Mouse (Mus musculus): Measurements from ENCODE around the gene Inafm2. TPM values are rescaled to one million over a fixed set of nuclear protein-coding genes. Genes with fewer than 3 reads are reported as not detected.

Inafm2 gene
- polyA plus RNA-seq, 1 experiment from 2014 or later: 26.0 TPM

- Histone ChIP-seq H3K9me3 (replicated peaks; ENCODE audit: control insufficient read depth, low read length) (no peaks in the 10 kb centered on the region), H3K4me1 (ENCODE audit: control insufficient read depth, insufficient read depth, low read length) (peaks cover 36% of the 10 kb centered on the region), H3K4me2 (ENCODE audit: low read depth, low read length) (peak overlapping the region; percentile 1; the same call in 1 of the 2 replicates), H3K27me3 (ENCODE audit: control insufficient read depth, insufficient read depth, low read length) (0 out of 2 replicates have a peak, but pooled peaks cover 3% of the 10 kb centered on the region), H3K4me3 (replicated peaks; ENCODE audit: low read length) (no peak overlapping the region), H3K9ac (ENCODE audit: low read length) (no peak overlapping the region), H3K27ac (ENCODE audit: low read length) (peak overlapping the region; percentile 62; the same call in 1 of the 2 replicates), H3K36me3 (ENCODE audit: control insufficient read depth, insufficient read depth, low read length) (no peaks in the 10 kb centered on the region)
- peak; percentile 18; the same call in 1 of the 2 replicates for ATAC-seq (ENCODE audit: insufficient read depth, low FRiP score)
- 53% methylated on average over 10 of the region's 10 CpGs for WGBS
These were observed 3.9 kb downstream of the Inafm2 start for GRCm38 (mm10) chr2:118749341-118749884.

- WGBS: 76% methylated on average over 8 of the region's 8 CpGs
These were observed 4.9 kb downstream of the Inafm2 start for GRCm38 (mm10) chr2:118750476-118750875.

GRCm38 (mm10) chr2:118751896-118752791 is 6.6 kb downstream of the Inafm2 start:
- H3K27me3 ChIP-seq (ENCODE audit: control insufficient read depth, insufficient read depth, low read length): no peaks in the 10 kb centered on the region
- peak overlapping the region; percentile 88 for H3K27ac ChIP-seq (ENCODE audit: low read length)
- ATAC-seq (ENCODE audit: insufficient read depth, low FRiP score): peak; percentile 45; the same call in 1 of the 2 replicates
- no peaks in the 10 kb centered on the region for H3K36me3 ChIP-seq (ENCODE audit: control insufficient read depth, insufficient read depth, low read length)
- H3K9me3 ChIP-seq (replicated peaks; ENCODE audit: control insufficient read depth, low read length): no peaks in the 10 kb centered on the region
- peak overlapping the region; percentile 49 for H3K9ac ChIP-seq (ENCODE audit: low read length)
- peaks cover 31% of the 10 kb centered on the region for H3K4me1 ChIP-seq (ENCODE audit: control insufficient read depth, insufficient read depth, low read length)
- no peak overlapping the region for H3K4me2 ChIP-seq (ENCODE audit: low read depth, low read length)
- no peak overlapping the region for H3K4me3 ChIP-seq (replicated peaks; ENCODE audit: low read length)
- WGBS: 51% methylated on average over 16 of the region's 16 CpGs

More at GRCm38 (mm10) chr2:118750476-118750875, 4.9 kb downstream of the Inafm2 start:
- H3K4me3 ChIP-seq (replicated peaks; ENCODE audit: low read length): no peak overlapping the region
- ATAC-seq (ENCODE audit: insufficient read depth, low FRiP score): no peak
- no peak overlapping the region for H3K4me2 ChIP-seq (ENCODE audit: low read depth, low read length)
- no peaks in the 10 kb centered on the region for H3K36me3 ChIP-seq (ENCODE audit: control insufficient read depth, insufficient read depth, low read length)
- H3K9ac ChIP-seq (ENCODE audit: low read length): no peak overlapping the region; the same call in 1 of the 2 replicates
- peak overlapping the region; percentile 62; the same call in 1 of the 2 replicates for H3K27ac ChIP-seq (ENCODE audit: low read length)
- no peaks in the 10 kb centered on the region for H3K9me3 ChIP-seq (replicated peaks; ENCODE audit: control insufficient read depth, low read length)
- H3K4me1 ChIP-seq (ENCODE audit: control insufficient read depth, insufficient read depth, low read length): peaks cover 33% of the 10 kb centered on the region
- H3K27me3 ChIP-seq (ENCODE audit: control insufficient read depth, insufficient read depth, low read length): no peaks in the 10 kb centered on the region

- Histone ChIP-seq H3K9me3 (replicated peaks; ENCODE audit: control insufficient read depth, low read length) (no peaks in the 10 kb centered on the region), H3K36me3 (ENCODE audit: control insufficient read depth, insufficient read depth, low read length) (no peaks in the 10 kb centered on the region), H3K4me1 (ENCODE audit: control insufficient read depth, insufficient read depth, low read length) (peaks cover 25% of the 10 kb centered on the region), H3K9ac (ENCODE audit: low read length) (peak overlapping the region; percentile 49; the same call in 1 of the 2 replicates), H3K4me3 (replicated peaks; ENCODE audit: low read length) (no peak overlapping the region), H3K4me2 (ENCODE audit: low read depth, low read length) (no peak overlapping the region), H3K27ac (ENCODE audit: low read length) (peak overlapping the region; percentile 88), H3K27me3 (ENCODE audit: control insufficient read depth, insufficient read depth, low read length) (no peaks in the 10 kb centered on the region)
- no peak for ATAC-seq (ENCODE audit: insufficient read depth, low FRiP score)
- WGBS: 67% methylated on average over 4 of the region's 4 CpGs
These were observed 7.2 kb downstream of the Inafm2 start for GRCm38 (mm10) chr2:118752792-118753108.

GRCm38 (mm10) chr2:118754143-118754542 is 8.6 kb downstream of the Inafm2 start:
- H3K4me2 ChIP-seq (ENCODE audit: low read depth, low read length): no peak overlapping the region
- no peaks in the 10 kb centered on the region for H3K36me3 ChIP-seq (ENCODE audit: control insufficient read depth, insufficient read depth, low read length)
- H3K4me3 ChIP-seq (replicated peaks; ENCODE audit: low read length): no peak overlapping the region
- no peak overlapping the region for H3K27ac ChIP-seq (ENCODE audit: low read length)
- no peaks in the 10 kb centered on the region for H3K9me3 ChIP-seq (replicated peaks; ENCODE audit: control insufficient read depth, low read length)
- peaks cover 27% of the 10 kb centered on the region for H3K4me1 ChIP-seq (ENCODE audit: control insufficient read depth, insufficient read depth, low read length)
- WGBS: 83% methylated on average over 5 of the region's 5 CpGs
- ATAC-seq (ENCODE audit: insufficient read depth, low FRiP score): no peak
- H3K27me3 ChIP-seq (ENCODE audit: control insufficient read depth, insufficient read depth, low read length): no peaks in the 10 kb centered on the region
- no peak overlapping the region for H3K9ac ChIP-seq (ENCODE audit: low read length)

- WGBS: 81% methylated on average over 6 of the region's 6 CpGs
- no peaks in the 10 kb centered on the region for H3K9me3 ChIP-seq (replicated peaks; ENCODE audit: control insufficient read depth, low read length)
These were observed 9.8 kb downstream of the Inafm2 start for GRCm38 (mm10) chr2:118755407-118755806.

GRCm38 (mm10) chr2:118756103-118756502 is 10.5 kb downstream of the Inafm2 start:
- no peaks in the 10 kb centered on the region for H3K27me3 ChIP-seq (ENCODE audit: control insufficient read depth, insufficient read depth, low read length)
- WGBS: 73% methylated on average over 4 of the region's 4 CpGs
- no peak overlapping the region for H3K4me3 ChIP-seq (replicated peaks; ENCODE audit: low read length)
- H3K9me3 ChIP-seq (replicated peaks; ENCODE audit: control insufficient read depth, low read length): no peaks in the 10 kb centered on the region
- no peak overlapping the region for H3K27ac ChIP-seq (ENCODE audit: low read length)
- no peaks in the 10 kb centered on the region for H3K36me3 ChIP-seq (ENCODE audit: control insufficient read depth, insufficient read depth, low read length)
- ATAC-seq (ENCODE audit: insufficient read depth, low FRiP score): no peak
- H3K4me1 ChIP-seq (ENCODE audit: control insufficient read depth, insufficient read depth, low read length): peaks cover 24% of the 10 kb centered on the region
- H3K9ac ChIP-seq (ENCODE audit: low read length): no peak overlapping the region
- no peak overlapping the region for H3K4me2 ChIP-seq (ENCODE audit: low read depth, low read length)

More at GRCm38 (mm10) chr2:118755407-118755806, 9.8 kb downstream of the Inafm2 start:
- Histone ChIP-seq H3K27me3 (ENCODE audit: control insufficient read depth, insufficient read depth, low read length) (no peaks in the 10 kb centered on the region), H3K4me1 (ENCODE audit: control insufficient read depth, insufficient read depth, low read length) (peaks cover 22% of the 10 kb centered on the region), H3K4me2 (ENCODE audit: low read depth, low read length) (no peak overlapping the region), H3K36me3 (ENCODE audit: control insufficient read depth, insufficient read depth, low read length) (no peaks in the 10 kb centered on the region), H3K27ac (ENCODE audit: low read length) (no peak overlapping the region), H3K4me3 (replicated peaks; ENCODE audit: low read length) (no peak overlapping the region), H3K9ac (ENCODE audit: low read length) (no peak overlapping the region)
- ATAC-seq (ENCODE audit: insufficient read depth, low FRiP score): no peak

GRCm38 (mm10) chr2:118759828-118760227 is 14.3 kb downstream of the Inafm2 start:
- peak; percentile 28; the same call in 1 of the 2 replicates for ATAC-seq (ENCODE audit: insufficient read depth, low FRiP score)
- H3K4me2 ChIP-seq (ENCODE audit: low read depth, low read length): peak overlapping the region; percentile 21; the same call in 1 of the 2 replicates
- H3K27me3 ChIP-seq (ENCODE audit: control insufficient read depth, insufficient read depth, low read length): no peaks in the 10 kb centered on the region
- WGBS: 14% methylated on average over 8 of the region's 8 CpGs
- peaks cover 37% of the 10 kb centered on the region for H3K4me1 ChIP-seq (ENCODE audit: control insufficient read depth, insufficient read depth, low read length)
- no peaks in the 10 kb centered on the region for H3K36me3 ChIP-seq (ENCODE audit: control insufficient read depth, insufficient read depth, low read length)
- no peaks in the 10 kb centered on the region for H3K9me3 ChIP-seq (replicated peaks; ENCODE audit: control insufficient read depth, low read length)
- peak overlapping the region; percentile 12; the same call in 1 of the 2 replicates for H3K9ac ChIP-seq (ENCODE audit: low read length)
- H3K27ac ChIP-seq (ENCODE audit: low read length): no peak overlapping the region
- no peak overlapping the region for H3K4me3 ChIP-seq (replicated peaks; ENCODE audit: low read length)

Data from stomach, embryonic 16.5 days (tissue).